Mouse (Mus musculus): ENCODE results near the gene Isca1. TPM values are rescaled to one million over a fixed set of nuclear protein-coding genes. Genes with fewer than 3 reads are reported as not detected.
"Not testable (repeated sequence)": the region's sequence is repeated elsewhere in the genome, so short reads cannot be mapped to it uniquely, and the experiment has no call there.

Isca1 gene
- polyA plus RNA-seq, 2 experiments: 94.7 to 126 TPM

DNA sequence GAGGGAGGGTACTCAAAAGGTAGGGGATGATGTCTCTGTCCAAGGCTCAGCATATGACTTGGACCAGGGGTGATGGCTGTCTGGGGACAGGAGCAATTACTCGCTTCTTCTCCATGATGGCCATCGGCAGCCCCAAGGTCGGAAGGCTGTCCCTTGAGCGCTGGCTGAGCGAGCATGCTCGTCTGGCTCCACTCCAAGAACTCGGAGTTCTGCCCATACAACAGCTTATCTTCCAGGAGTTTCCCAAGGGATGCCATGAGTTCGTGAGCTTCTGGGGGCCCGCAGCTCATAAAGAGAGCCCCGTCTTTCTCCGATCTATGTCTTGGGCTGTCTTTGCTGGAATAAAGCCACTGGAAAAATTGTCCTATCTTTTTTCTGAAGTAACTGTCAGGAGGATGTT, 28.5 kb downstream of the Isca1 start:
- Histone ChIP-seq H3K9ac (ENCODE audit: low read depth, low read length, severe bottlenecking) (no peak overlapping the region), H3K4me3 (replicated peaks; ENCODE audit: low read length) (no peak overlapping the region), H3K4me1 (ENCODE audit: control insufficient read depth, insufficient read depth, low read length) (no peaks in the 10 kb centered on the region), H3K27ac (replicated peaks; ENCODE audit: low read depth, low read length) (no peak overlapping the region), H3K27me3 (ENCODE audit: control insufficient read depth, insufficient read depth, low read length) (no peaks in the 10 kb centered on the region), H3K36me3 (ENCODE audit: control insufficient read depth, insufficient read depth, low read length) (no peaks in the 10 kb centered on the region), H3K4me2 (replicated peaks; ENCODE audit: low read depth, low read length, severe bottlenecking) (no peak overlapping the region), H3K9me3 (ENCODE audit: control insufficient read depth, low read length) (no peaks in the 10 kb centered on the region)
- 82% methylated on average over 11 of the region's 11 CpGs for WGBS
- DNase-seq (ENCODE audit: low spot score): no peak
- no peak for ATAC-seq (ENCODE audit: low FRiP score, low read depth)
- no peak for TF ChIP-seq POLR2A (IDR thresholded peaks at IDR 0.05; ENCODE audit: borderline replicate concordance, extremely low read depth, insufficient read depth, insufficient read length)

DNA sequence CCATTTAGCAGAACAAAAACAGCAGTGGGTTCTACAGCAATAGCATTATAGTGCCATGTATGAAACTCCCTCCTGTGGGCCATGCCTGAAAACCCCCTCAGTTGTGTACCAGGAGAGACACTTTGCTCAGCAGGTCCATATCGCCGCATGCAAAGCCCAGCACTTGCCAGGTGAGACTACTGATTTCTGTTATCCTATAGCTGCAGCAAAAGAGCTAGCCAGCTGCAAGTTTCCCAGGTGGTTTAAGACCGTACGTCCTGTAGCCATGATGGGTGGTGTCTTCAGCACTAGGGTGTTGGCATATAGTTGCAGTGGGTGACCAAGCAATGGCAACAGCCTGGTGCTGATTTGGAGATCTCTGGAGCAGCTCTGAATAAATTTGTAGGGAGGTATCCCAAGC, 30.2 kb downstream of the Isca1 start:
- no peaks in the 10 kb centered on the region for H3K4me1 ChIP-seq (ENCODE audit: control insufficient read depth, insufficient read depth, low read length)
- no peak for TF ChIP-seq POLR2A (IDR thresholded peaks at IDR 0.05; ENCODE audit: borderline replicate concordance, extremely low read depth, insufficient read depth, insufficient read length)
- no peaks in the 10 kb centered on the region for H3K36me3 ChIP-seq (ENCODE audit: control insufficient read depth, insufficient read depth, low read length)
- H3K9ac ChIP-seq (ENCODE audit: low read depth, low read length, severe bottlenecking): no peak overlapping the region
- no peaks in the 10 kb centered on the region for H3K9me3 ChIP-seq (ENCODE audit: control insufficient read depth, low read length)
- H3K4me3 ChIP-seq (replicated peaks; ENCODE audit: low read length): no peak overlapping the region
- no peaks in the 10 kb centered on the region for H3K27me3 ChIP-seq (ENCODE audit: control insufficient read depth, insufficient read depth, low read length)
- ATAC-seq (ENCODE audit: low FRiP score, low read depth) (no peak), DNase-seq (ENCODE audit: low spot score) (no peak)
- no peak overlapping the region for H3K27ac ChIP-seq (replicated peaks; ENCODE audit: low read depth, low read length)
- 88% methylated on average over 4 of the region's 4 CpGs for WGBS
- no peak overlapping the region for H3K4me2 ChIP-seq (replicated peaks; ENCODE audit: low read depth, low read length, severe bottlenecking)

DNA sequence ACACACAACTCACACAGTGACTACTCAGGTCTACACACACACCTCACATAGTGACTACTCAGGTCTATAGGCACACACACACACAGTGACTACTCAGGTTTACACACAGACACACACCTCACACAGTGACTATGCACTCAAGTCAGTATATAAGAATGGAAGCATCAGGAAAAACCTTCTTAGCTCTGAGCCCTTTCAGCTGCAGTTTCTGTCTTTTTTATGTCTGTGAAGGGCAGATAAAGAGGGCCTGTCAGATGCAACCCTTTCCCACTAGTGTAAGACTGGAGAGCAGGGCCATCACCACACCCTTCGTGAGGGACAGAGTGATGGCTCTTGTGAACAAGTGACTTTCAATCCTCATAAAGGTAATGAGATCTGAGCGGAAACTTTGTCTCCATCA, 31.2 kb downstream of the Isca1 start:
- no peaks in the 10 kb centered on the region for H3K9me3 ChIP-seq (ENCODE audit: control insufficient read depth, low read length)
- H3K27me3 ChIP-seq (ENCODE audit: control insufficient read depth, insufficient read depth, low read length): no peaks in the 10 kb centered on the region
- TF ChIP-seq POLR2A (IDR thresholded peaks at IDR 0.05; ENCODE audit: borderline replicate concordance, extremely low read depth, insufficient read depth, insufficient read length): no peak
- H3K4me2 ChIP-seq (replicated peaks; ENCODE audit: low read depth, low read length, severe bottlenecking): no peak overlapping the region
- ATAC-seq (ENCODE audit: low FRiP score, low read depth) (no peak), DNase-seq (ENCODE audit: low spot score) (no peak)
- no peaks in the 10 kb centered on the region for H3K36me3 ChIP-seq (ENCODE audit: control insufficient read depth, insufficient read depth, low read length)
- WGBS: 78% methylated on average over 2 of the region's 2 CpGs
- H3K4me1 ChIP-seq (ENCODE audit: control insufficient read depth, insufficient read depth, low read length): no peaks in the 10 kb centered on the region
- H3K27ac ChIP-seq (replicated peaks; ENCODE audit: low read depth, low read length): no peak overlapping the region
- no peak overlapping the region for H3K9ac ChIP-seq (ENCODE audit: low read depth, low read length, severe bottlenecking)
- no peak overlapping the region for H3K4me3 ChIP-seq (replicated peaks; ENCODE audit: low read length)

DNA sequence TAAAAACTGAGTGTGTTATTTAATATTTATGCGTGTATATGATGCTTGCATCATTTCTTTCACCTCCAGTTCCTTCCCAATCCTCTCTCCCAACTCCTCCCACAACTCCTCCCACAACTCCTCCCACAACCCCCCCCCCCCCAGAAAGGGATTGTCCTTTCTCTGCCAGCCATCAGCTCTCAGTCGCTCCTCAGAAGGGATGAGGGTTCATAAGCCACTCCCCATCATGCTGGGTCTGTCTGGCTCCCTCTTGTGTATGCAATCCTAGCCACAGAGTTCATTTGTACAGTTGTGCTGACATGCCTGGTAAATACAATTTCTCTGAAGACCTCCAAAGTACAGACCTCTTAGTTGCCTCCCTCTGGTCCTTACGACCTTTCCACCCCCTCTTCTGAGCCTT, 34.4 kb downstream of the Isca1 start:
- TF ChIP-seq POLR2A (IDR thresholded peaks at IDR 0.05; ENCODE audit: borderline replicate concordance, extremely low read depth, insufficient read depth, insufficient read length): no peak
- no peaks in the 10 kb centered on the region for H3K9me3 ChIP-seq (ENCODE audit: control insufficient read depth, low read length)
- H3K4me3 ChIP-seq (replicated peaks; ENCODE audit: low read length): no peak overlapping the region
- no peaks in the 10 kb centered on the region for H3K27me3 ChIP-seq (ENCODE audit: control insufficient read depth, insufficient read depth, low read length)
- ATAC-seq (ENCODE audit: low FRiP score, low read depth) (peak; percentile 37; the same call in 1 of the 2 replicates), DNase-seq (ENCODE audit: low spot score) (peak; percentile 29)
- WGBS: 32% methylated on average over 3 of the region's 3 CpGs
- no peak overlapping the region for H3K4me2 ChIP-seq (replicated peaks; ENCODE audit: low read depth, low read length, severe bottlenecking)
- no peak overlapping the region for H3K27ac ChIP-seq (replicated peaks; ENCODE audit: low read depth, low read length)
- H3K9ac ChIP-seq (ENCODE audit: low read depth, low read length, severe bottlenecking): no peak overlapping the region
- H3K36me3 ChIP-seq (ENCODE audit: control insufficient read depth, insufficient read depth, low read length): no peaks in the 10 kb centered on the region
- no peaks in the 10 kb centered on the region for H3K4me1 ChIP-seq (ENCODE audit: control insufficient read depth, insufficient read depth, low read length)

DNA sequence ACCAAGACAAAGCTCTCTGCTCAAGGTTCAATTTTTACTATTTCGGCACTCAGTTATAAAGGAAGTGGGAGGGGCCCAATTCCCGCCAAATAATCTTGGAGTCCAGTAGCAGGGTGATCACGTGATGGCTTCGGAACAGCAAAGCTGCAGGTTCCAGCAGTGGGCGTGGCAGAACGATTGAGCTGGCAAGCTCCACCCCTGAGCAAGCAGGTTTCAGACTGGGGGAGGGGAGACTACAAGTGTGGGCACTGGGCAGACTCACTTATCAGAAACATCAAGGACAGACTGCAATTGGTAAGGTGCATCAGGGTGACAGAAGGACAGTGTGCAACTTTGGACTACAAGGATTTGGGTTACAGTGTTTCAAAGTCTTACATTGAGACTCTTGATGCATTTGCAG, 35.3 kb downstream of the Isca1 start:
- H3K9ac ChIP-seq (ENCODE audit: low read depth, low read length, severe bottlenecking); H3K4me1 ChIP-seq (ENCODE audit: control insufficient read depth, insufficient read depth, low read length); ATAC-seq (ENCODE audit: low FRiP score, low read depth); H3K27me3 ChIP-seq (ENCODE audit: control insufficient read depth, insufficient read depth, low read length); H3K4me3 ChIP-seq (replicated peaks; ENCODE audit: low read length); H3K9me3 ChIP-seq (ENCODE audit: control insufficient read depth, low read length); H3K27ac ChIP-seq (replicated peaks; ENCODE audit: low read depth, low read length); DNase-seq (ENCODE audit: low spot score); H3K36me3 ChIP-seq (ENCODE audit: control insufficient read depth, insufficient read depth, low read length); H3K4me2 ChIP-seq (replicated peaks; ENCODE audit: low read depth, low read length, severe bottlenecking): not testable (repeated sequence)
- 42% methylated on average over 6 of the region's 6 CpGs for WGBS

DNA sequence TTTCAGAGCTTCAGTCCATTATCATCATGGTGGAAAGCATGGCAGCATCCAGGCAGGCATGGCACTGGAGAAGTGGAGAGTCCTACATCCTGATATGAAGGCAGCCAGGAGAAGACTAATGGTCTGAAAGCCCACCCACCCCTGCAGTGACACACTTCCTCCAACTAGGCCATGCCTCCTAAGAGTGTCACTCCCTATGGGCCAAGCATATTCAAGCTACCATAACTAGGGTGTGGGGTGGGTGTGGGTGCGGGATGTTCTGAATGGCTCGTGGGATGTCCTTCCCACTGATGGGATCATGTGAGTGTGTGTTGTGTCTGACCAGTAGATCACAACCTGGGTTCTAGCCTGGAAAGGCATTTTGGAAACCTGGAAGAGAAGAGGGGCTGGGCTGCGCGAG, 35.7 kb downstream of the Isca1 start:
- Histone ChIP-seq H3K4me2 (replicated peaks; ENCODE audit: low read depth, low read length, severe bottlenecking) (no peak overlapping the region), H3K36me3 (ENCODE audit: control insufficient read depth, insufficient read depth, low read length) (no peaks in the 10 kb centered on the region), H3K9me3 (ENCODE audit: control insufficient read depth, low read length) (no peaks in the 10 kb centered on the region), H3K27me3 (ENCODE audit: control insufficient read depth, insufficient read depth, low read length) (no peaks in the 10 kb centered on the region), H3K4me1 (ENCODE audit: control insufficient read depth, insufficient read depth, low read length) (no peaks in the 10 kb centered on the region), H3K9ac (ENCODE audit: low read depth, low read length, severe bottlenecking) (no peak overlapping the region), H3K4me3 (replicated peaks; ENCODE audit: low read length) (no peak overlapping the region), H3K27ac (replicated peaks; ENCODE audit: low read depth, low read length) (no peak overlapping the region)
- ATAC-seq (ENCODE audit: low FRiP score, low read depth) (no peak), DNase-seq (ENCODE audit: low spot score) (no peak)
- WGBS: 89% methylated on average over 2 of the region's 4 CpGs
- TF ChIP-seq POLR2A (IDR thresholded peaks at IDR 0.05; ENCODE audit: borderline replicate concordance, extremely low read depth, insufficient read depth, insufficient read length): no peak

Measured in limb, embryonic 14.5 days (tissue).